Mouse (Mus musculus): ENCODE data around the gene Gm29797.

Gm29797 gene

DNA sequence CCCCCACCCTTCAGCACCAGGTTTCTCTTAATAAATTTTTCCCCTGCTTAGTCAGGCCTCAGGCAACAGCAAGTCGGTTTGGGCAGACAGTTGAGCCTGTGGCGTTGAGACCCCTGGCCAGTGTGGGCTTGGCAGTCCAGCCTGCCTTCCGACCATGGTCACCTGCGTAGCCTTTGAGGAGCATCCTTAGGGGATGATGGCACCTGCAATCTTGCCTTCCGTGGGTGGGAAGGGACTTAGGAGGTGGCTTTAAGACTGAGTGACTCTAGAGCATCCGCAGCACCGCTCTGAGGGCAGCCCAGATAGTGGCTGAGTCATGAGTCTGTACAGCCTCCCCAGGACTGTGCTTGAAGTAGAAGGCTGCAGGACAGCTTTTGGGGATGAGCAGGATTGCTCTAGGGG, 23.9 kb downstream of the Gm29797 start:
- CTCF ChIA-PET: interaction anchor here in 3 of 4 experiments (0.6 to 5.8 kb wide), 7 partner anchors 9 to 494 kb away, joined by 3 to 97 read pairs (median 6); partner anchors contain the start of genes Ppdpf (in 1 of the 3) and Sox18 (in 1 of the 3)
- POLR2A ChIA-PET: interaction anchor here in 3 of 4 experiments (0.6 to 4.1 kb wide), 13 partner anchors 9 to 310 kb away, joined by 3 to 20 read pairs (median 4); partner anchors contain the start of genes Rgs19 (in 2 of the 3), Polr3k (in 1 of the 3) and Sox18 (in 1 of the 3)

DNA sequence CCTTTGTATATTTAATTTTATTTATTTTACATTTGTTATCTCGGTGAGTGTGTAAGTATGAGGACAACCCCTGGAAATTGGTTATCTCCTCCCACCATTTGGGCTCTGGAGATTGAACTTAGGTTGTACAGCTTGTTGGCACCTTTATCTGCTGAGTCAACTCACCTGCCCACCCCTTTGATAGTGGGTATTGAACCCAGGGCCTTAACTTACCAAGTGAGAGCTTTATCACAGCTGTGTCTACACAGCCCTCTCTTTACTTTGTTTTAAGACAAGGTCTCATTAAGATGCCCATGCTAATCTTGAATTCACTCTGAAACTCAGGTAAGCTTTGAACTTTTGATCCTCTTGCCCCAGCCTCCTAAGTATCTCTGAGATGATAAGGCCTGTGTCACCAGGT, 25.1 kb downstream of the Gm29797 start:
- ChIA-PET CTCF (interaction anchor here in 1 of 4 experiments (1.1 kb wide), 1 partner anchor 292 kb away, joined by 3 read pairs; no protein-coding TSS in a partner anchor), POLR2A (interaction anchor here in 2 of 4 experiments (1.1 to 4.1 kb wide), 7 partner anchors 8 to 23 kb away, joined by 3 to 20 read pairs (median 4); partner anchors contain the start of gene Rgs19 (in 2 of the 2))

DNA sequence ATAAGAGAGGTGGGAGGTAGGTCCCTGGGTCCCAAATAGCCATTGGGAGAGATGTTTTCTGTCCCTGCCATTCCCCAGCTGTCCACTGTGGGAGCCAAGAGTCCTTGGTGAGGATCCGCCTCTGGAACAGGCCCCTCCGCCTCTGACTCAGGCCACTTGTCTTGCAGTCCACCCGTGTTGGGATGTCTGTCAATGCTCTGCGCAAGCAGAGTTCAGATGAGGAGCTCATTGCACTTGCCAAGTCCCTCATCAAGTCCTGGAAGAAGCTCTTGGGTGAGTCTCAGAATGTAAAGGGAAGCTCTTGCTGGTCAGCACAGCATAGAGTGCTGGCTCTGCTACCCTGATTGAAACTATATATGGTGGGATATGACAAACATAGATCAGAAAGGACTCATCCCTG, 26.5 kb downstream of the Gm29797 start:
- ChIA-PET CTCF (interaction anchor here in 1 of 4 experiments (1.3 kb wide), 1 partner anchor 20 kb away, joined by 3 read pairs; no protein-coding TSS in a partner anchor), POLR2A (interaction anchor here in 3 of 4 experiments (0.6 to 1.7 kb wide), 4 partner anchors 9 to 82 kb away, joined by 3 to 5 read pairs (median 4); no protein-coding TSS in a partner anchor)

DNA sequence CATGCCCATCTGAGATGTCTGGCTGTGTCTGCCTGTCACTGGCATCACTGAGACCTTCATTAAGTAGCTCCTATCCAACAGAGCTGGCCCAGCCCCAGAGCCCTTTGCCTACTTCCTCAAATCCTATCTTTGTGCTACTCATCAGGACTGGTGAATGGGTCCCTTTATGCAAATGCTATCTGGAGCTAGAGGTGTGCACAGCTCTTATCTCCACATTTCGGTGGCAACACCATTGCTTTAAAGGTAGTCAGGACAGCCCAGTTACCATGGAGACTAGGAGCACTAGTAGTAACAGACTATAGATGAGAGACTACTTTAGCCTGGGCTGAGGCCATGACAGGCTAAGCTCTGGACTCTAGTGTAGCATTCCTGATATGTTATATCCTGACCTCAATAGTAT, 27.9 kb downstream of the Gm29797 start:
- CTCF ChIA-PET: no interaction called here
- POLR2A ChIA-PET: no interaction called here

DNA sequence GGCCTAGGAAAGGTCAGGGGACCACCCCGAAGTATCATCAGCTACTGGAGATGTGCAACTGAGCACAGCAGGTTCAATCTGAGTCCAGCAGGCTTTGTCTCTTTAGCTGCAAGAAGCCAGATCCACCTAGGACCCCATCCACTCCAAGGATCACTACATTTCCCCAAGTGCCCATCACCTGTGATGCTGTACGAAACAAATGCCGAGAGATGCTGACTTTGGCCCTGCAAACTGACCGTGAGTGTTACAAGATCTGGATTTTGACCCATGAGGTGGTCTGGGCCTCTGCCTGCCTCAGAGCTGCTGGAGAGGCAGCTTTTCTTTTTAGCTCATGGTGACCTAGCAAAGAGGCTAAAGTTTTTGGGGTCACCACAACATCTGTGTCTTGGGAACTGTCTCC, 28.9 kb downstream of the Gm29797 start:
- POLR2A ChIA-PET: no interaction called here
- CTCF ChIA-PET: no interaction called here

DNA sequence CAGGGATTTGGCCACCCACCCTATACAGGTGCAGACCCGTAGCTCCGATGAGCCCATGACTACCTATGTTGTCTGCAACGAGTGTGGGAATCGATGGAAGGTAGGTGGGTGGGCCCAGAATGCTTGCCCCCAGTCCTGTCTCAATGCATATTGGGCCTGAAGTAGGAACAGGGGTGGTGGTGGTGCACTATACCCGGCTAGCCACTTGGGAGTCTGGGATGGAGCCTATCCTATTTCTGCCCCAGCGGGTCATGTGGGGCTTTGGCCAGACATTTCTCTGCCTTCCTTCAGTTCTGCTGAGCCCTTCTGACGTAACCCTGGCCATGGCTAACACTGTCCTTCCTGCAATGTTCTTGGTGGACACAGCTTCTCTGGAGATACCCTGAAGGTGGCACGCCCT, 30.8 kb downstream of the Gm29797 start:
- ChIA-PET CTCF (interaction anchor here in 1 of 4 experiments (2.9 kb wide), 1 partner anchor 9 kb away, joined by 17 read pairs; the partner anchor contains the start of gene Tcea2), POLR2A (interaction anchor here in 1 of 4 experiments (0.7 kb wide), 1 partner anchor 9 kb away, joined by 3 read pairs; no protein-coding TSS in a partner anchor)

DNA sequence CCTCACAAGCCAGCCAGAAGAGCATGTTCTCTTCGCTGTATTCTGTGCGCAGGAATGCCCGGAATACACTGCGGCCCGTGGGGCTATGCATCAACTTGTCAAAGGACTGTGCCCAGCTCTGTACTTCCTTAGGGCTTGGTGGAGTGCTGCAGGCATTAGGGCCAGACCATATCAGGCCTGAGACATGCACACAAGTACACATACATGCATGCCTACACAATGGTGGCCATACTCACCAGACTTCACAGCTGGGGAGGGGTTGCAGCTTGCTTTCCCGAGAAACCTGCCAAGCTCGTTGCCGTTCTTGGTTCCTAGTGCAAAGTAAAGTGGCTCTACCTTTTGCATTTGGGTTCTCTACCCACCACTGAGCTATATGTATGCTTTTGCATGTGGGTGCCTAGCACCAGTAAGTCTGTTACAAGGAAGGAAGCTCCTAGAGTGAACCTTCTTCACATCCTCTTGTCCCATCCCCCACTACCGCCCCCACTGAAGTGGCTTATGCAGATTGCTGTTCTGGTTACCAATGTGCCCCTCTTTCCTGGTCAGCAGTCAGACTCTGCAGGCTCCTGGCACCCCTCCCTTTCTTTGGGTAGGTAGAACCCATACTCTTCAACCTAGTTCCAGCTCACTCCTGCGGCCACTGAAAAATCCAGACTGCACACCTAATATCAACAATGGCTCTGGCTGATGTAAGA, 32.8 kb downstream of the Gm29797 start:
- CTCF ChIA-PET: interaction anchor here in 3 of 4 experiments (1.0 to 2.9 kb wide), 3 partner anchors 10 to 11 kb away, joined by 4 to 17 read pairs (median 8); partner anchors contain the start of gene Tcea2 (in 2 of the 3)
- POLR2A ChIA-PET: interaction anchor here in 3 of 4 experiments (0.6 to 3.4 kb wide), 7 partner anchors 8 to 226 kb away, joined by 3 to 18 read pairs (median 3); partner anchors contain the start of gene Tcea2 (in 2 of the 3)

DNA sequence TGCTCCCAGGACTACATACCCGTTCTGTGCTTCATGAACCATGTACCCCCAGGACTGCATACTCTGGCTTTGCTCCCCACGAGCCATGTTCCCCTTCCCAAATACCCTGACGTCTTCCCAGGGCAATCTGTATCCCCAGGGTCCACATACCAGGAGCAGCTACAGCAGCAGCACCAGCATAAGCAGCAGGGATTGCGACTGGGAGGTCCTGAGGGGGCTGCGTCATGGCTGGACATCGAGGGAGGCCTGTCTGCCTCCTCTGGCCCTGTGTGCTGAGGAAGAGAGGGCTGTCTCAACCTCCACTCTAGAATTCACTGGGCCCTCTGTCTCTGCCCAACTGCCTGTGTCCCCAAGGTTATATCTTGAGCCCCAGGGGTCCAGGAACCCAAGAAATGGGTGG, 34.2 kb downstream of the Gm29797 start:
- CTCF ChIA-PET: interaction anchor here in 1 of 4 experiments (2.5 kb wide), 1 partner anchor 12 kb away, joined by 8 read pairs; the partner anchor contains the start of gene Tcea2
- POLR2A ChIA-PET: interaction anchor here in 2 of 4 experiments (1.3 to 3.4 kb wide), 3 partner anchors 10 to 28 kb away, joined by 3 to 18 read pairs (median 11); partner anchors contain the start of gene Tcea2 (in 1 of the 2)

DNA sequence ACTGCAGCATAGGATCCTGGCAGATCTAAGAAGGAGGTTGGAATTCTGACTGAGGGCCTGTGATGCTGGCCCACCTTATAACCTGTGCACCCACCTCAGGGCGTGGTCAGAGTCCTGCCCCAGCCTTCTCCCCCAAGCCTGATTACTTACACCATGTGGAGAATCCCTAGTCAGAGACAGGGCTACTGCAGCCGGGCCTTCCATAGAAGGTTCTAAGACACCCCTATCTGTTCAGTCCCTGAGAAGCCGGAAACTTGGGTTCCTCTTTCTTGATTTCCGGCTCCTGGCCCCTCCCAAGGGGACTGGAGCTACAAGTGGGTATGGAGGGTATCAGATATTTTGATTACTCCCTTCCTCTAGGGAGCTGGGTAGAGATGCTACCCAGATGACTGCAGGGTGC, 34.7 kb downstream of the Gm29797 start:
- POLR2A ChIA-PET: interaction anchor here in 1 of 4 experiments (0.9 to 2.9 kb wide), 4 partner anchors 11 to 18 kb away, joined by 3 to 12 read pairs (median 8); partner anchors contain the start of gene Tcea2
- CTCF ChIA-PET: interaction anchor here in 2 of 4 experiments (1.7 to 2.5 kb wide), 2 partner anchors 12 kb away, joined by 7 to 8 read pairs; partner anchors contain the start of gene Tcea2 (in 1 of the 2)

DNA sequence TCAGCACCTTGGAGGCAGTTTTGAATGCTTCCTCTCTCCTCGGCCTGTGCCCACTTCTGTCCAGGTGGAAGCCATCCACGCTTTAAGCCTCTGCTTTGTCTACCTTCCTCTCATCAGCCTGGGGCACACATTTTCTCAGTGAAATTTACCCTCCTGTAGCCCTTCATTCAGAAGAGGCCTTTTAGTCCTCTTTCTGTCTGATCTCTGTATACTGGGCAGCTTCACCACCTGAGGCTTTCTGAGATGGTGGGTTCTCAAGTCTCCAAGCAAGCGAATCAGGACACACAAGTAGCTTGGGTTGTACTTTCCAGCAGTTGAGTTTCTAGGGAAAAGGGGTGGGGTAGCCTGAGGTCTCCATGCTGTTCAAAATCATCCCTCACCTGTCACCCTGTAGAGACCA, 35.5 kb downstream of the Gm29797 start:
- ChIA-PET CTCF (interaction anchor here in 2 of 4 experiments (1.0 to 1.7 kb wide), 2 partner anchors 13 to 14 kb away, joined by 4 to 7 read pairs; no protein-coding TSS in a partner anchor), POLR2A (interaction anchor here in 3 of 4 experiments (0.7 to 2.9 kb wide), 9 partner anchors 9 to 87 kb away, joined by 3 to 17 read pairs (median 5); partner anchors contain the start of gene Tcea2 (in 3 of the 3))

DNA sequence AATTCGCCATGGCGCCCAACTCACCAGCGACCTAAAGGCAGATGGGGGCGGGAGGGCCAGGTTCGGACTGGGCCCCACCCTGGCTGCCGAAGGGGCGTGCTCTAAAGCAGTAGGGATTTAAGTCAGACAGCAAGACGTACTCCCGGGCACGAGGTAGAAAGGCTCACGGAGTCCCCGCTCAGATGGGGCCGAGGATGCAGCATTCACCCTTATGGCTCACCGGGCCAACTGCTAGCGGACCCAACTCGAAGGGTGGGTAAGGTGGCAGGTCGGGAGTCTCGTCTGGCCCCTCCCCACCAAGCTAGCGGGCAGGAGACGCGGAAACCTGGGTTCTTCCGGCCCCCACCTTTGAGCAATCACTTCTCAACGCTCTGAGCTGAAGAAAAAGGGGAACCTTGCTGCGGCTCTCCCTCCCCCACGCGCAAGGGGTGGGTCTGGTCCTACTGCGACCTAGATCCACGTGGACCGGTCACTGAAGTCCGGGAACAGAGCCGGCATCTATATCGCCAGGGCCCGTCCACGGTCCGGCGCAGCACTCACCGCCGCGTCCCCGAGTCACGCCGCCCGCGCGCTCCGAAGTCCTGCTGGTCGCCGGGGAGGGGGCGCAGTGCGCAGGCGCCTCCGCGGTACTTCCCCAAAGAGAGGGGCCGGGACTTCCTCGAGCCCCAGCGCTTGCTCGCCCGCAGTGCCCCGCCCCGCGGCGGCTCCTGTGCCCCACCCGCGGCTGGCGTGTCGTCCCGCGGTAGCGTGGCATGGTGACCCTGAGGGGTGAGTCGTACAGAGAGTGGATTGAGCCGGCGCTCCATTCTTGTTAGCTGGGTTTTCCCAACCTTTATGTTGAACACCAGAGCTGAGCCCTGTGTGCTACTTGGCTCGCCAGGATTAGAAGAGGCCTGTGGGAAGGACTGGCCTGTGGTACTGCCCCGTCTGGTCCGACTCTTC, 36.8 kb downstream of the Gm29797 start, which contains the start of gene Rgs19:
Gene Rgs19, minus strand, starts transcription at position 639 of the 942 bp plus-strand sequence.
- ChIA-PET POLR2A (interaction anchor here in 3 of 4 experiments (0.8 to 2.9 kb wide), 10 partner anchors 11 to 100 kb away, joined by 3 to 17 read pairs (median 5); partner anchors contain the start of genes Tcea2 (in 3 of the 3) and Sox18 (in 1 of the 3)), CTCF (interaction anchor here in 2 of 4 experiments (1.1 to 1.2 kb wide), 2 partner anchors 15 to 126 kb away, joined by 3 to 8 read pairs; no protein-coding TSS in a partner anchor)

DNA sequence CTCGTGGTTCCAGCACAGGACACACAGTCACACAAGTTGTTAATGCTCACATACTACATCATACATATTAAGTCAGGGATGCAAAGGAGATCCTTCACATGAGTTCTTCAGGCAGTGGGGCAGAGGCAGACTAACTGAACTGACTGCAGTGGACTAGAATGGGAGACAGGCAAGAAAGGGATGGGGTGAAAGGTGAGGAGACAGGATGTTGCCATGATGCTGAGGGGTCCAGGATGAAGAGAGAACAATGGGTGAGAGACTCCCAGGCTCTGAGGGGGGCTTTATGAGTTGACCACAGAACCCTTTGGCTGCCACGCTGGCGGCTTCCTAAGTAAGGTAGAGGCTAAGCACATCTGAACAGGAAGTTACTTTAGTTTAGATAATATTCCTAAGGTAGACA, 37.7 kb downstream of the Gm29797 start:
- CTCF ChIA-PET: interaction anchor here in 1 of 4 experiments (1.2 kb wide), 1 partner anchor 16 kb away, joined by 8 read pairs; no protein-coding TSS in a partner anchor
- POLR2A ChIA-PET: interaction anchor here in 2 of 4 experiments (1.1 to 2.9 kb wide), 4 partner anchors 14 to 93 kb away, joined by 3 to 17 read pairs (median 8); partner anchors contain the start of gene Tcea2 (in 1 of the 2)

DNA sequence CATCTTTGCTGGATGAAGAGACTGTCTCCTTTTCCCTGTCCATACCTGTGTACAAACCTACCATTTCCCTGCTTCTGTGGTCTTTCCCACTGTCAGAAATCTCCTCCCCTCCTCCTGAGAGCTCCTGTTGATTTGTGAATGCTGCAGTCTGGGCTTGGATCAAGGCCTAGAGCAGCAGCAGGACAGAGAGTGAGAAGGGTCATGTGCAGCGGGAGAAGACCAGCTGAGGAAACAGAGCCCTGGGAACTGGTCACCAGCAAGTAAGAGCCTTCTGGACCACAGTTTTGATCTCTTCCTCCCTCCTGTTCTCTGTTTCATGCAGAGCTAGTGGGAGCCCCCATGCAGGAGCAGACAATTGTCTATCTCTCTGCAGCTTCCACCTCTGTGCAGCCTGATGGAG, 38.9 kb downstream of the Gm29797 start:
- POLR2A ChIA-PET: interaction anchor here in 2 of 4 experiments (0.5 to 0.6 kb wide), 2 partner anchors 36 to 1211 kb away, joined by 3 to 5 read pairs; no protein-coding TSS in a partner anchor

DNA sequence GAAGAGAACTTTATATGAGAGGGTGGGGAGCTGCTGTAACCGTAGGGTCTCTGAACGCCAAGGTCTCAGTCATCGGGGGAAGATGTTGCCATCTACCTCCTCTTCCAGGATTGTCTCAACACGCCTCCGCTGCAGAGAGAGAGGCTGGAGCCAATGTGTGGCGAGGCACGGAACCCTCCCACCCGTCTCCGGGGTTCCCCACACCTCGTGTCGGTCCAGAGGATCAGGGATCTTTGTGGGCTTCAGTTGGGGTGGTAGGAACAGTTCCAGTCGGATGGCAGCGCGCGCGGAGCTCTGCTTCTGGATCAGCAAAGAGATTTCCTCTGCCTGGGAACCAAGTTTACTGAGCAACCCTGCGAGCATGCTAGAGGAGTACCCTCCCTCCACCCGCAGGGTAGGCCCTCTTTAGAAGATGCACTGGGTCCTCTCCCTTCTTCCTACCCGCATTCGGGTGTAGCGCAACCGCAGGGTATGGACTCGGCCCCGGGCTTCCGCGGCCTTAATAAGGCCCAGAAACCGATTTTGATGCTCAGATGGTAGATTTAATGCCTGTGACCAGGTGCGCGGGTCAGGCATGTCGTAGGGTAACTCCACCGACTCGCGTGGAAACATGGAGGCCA, 40.1 kb downstream of the Gm29797 start:
- POLR2A ChIA-PET: interaction anchor here in 3 of 4 experiments (0.6 to 1.7 kb wide), 8 partner anchors 17 to 429 kb away, joined by 3 to 4 read pairs (median 4); partner anchors contain the start of genes Polr3k (in 1 of the 3) and Tcea2 (in 1 of the 3)
- CTCF ChIA-PET: interaction anchor here in 1 of 4 experiments (1.2 kb wide), 1 partner anchor 18 kb away, joined by 5 read pairs; no protein-coding TSS in a partner anchor

More for the DNA sequence above, 38.9 kb downstream of the Gm29797 start:
- CTCF ChIA-PET: no interaction called here

DNA sequence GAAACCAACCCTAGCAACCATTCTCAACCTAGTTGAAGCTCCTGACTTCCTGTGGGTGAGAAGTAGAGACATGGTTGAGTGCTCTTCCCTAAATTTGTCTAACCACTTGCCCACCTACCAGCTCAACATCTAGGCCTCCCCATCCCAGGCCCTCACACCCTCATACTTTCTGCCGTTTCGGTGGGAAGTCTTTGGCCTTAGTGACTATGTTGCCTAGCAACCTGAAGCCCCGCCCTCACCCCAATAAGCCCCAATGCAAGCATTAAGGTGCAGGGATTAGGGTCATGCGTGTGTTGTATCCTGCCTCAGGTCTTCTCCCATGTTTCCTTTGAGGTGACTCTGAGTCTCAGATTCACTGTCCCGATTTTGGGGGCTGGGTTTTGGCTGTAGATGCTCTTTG, 41.4 kb downstream of the Gm29797 start, which contains the start of gene Lkaaear1:
Gene Lkaaear1, minus strand, starts transcription at position 202 of the 400 bp plus-strand sequence.
- ChIA-PET POLR2A (interaction anchor here in 3 of 4 experiments (0.8 to 1.4 kb wide), 4 partner anchors 9 to 39 kb away, joined by 3 to 4 read pairs (median 4); no protein-coding TSS in a partner anchor), CTCF (no interaction called here)

DNA sequence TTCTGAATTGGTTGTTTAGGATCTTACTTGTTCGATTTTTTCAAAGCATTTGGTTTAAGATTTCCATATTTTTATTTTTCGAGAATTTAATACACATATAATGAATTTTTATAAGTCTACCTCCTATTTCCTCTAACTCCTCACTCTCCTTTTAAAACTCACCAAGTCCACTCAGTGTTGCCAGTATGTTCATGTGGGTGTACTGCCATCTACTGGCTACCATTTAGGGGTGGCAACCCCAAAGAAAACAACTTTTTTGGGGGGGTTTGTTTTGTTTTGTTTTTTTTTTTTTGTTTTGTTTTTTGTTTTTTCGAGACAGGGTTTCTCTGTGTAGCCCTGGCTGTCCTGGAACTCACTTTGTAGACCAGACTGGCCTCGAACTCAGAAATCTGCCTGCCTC, 49.8 kb downstream of the Gm29797 start:
- POLR2A ChIA-PET: no interaction called here

More for the DNA sequence above, 49.8 kb downstream of the Gm29797 start:
- CTCF ChIA-PET: interaction anchor here (0.6 to 1.6 kb wide), 13 partner anchors 28 to 487 kb away, joined by 3 to 11 read pairs (median 4); partner anchors contain the start of genes Fndc11 (in 1 of the 4) and Samd10 (in 1 of the 4)
